Mouse (Mus musculus) limb, embryonic 12.5 days (tissue): Measurements from ENCODE around the gene Mchr1. TPM values are rescaled to one million over a fixed set of nuclear protein-coding genes. Genes with fewer than 3 reads are reported as not detected.
"Not testable (repeated sequence)": the region's sequence is repeated elsewhere in the genome, so short reads cannot be mapped to it uniquely, and the experiment has no call there.

Source experiments
- ATAC-seq: fragments of 200-750 bp; cut with Nextera tagmentation; 2 replicates; pipeline ENCODE4 v1.8.0; 2017; ENCODE audit warnings: low read depth, moderate TSS enrichment; ENCODE audit not compliant: insufficient number of reproducible peaks, insufficient read depth, low FRiP score, low TSS enrichment
- H3K27ac ChIP-seq: fragments of 300-500 bp; sonication (generic); 2 replicates; pipeline ENCODE4 v1.5.1; 2016; ENCODE audit warnings: mild to moderate bottlenecking, moderate library complexity
- H3K27me3 ChIP-seq: fragments of 300-500 bp; sonication (generic); 2 replicates; pipeline ENCODE4 v1.6.1; 2016; ENCODE audit warnings: mild to moderate bottlenecking, moderate library complexity
- H3K36me3 ChIP-seq: fragments of 300-500 bp; sonication (generic); 2 replicates; pipeline ENCODE4 v1.6.1; 2016; ENCODE audit warnings: mild to moderate bottlenecking, moderate library complexity
- H3K4me1 ChIP-seq: fragments of 300-500 bp; sonication (generic); replicated peaks from 2 replicates; pipeline ENCODE4 v1.6.1; 2016
- H3K4me2 ChIP-seq: fragments of 300-500 bp; sonication (generic); 2 replicates; pipeline ENCODE4 v1.6.1; 2016; ENCODE audit warnings: mild to moderate bottlenecking, moderate library complexity
- H3K4me3 ChIP-seq: fragments of 300-500 bp; sonication (generic); replicated peaks from 2 replicates; pipeline ENCODE4 v1.5.1; 2016; ENCODE audit warnings: mild to moderate bottlenecking
- H3K9ac ChIP-seq: fragments of 300-500 bp; sonication (generic); replicated peaks from 2 replicates; pipeline ENCODE4 v1.6.1; 2016; ENCODE audit warnings: mild to moderate bottlenecking, moderate library complexity
- H3K9me3 ChIP-seq: fragments of 300-500 bp; sonication (generic); 2 replicates; pipeline ENCODE4 v1.6.1; 2016; ENCODE audit warnings: mild to moderate bottlenecking, moderate library complexity
- WGBS: fragments of 180-500 bp; shearing (Covaris S2); methylation state at CpG from one replicate; pipeline ENCODE4 v1.1.7; 2016; 5-methylcytosine and 5-hydroxymethylcytosine counted together
- polyA plus RNA-seq: library from polyadenylated mRNA; unstranded; fragments of >200 nt; fragmentation: Nextera tagmentation; extraction: Ambion mirVana; gene quantifications from 2 replicates; pipeline ENCODE4 v1.2.1, GENCODE M21; 2016

Gene Mchr1
- polyA plus RNA-seq, 1 experiment from 2014 or later: 0.90 TPM

- H3K4me3 ChIP-seq: no peak overlapping the region
- 27% methylated on average over 4 of the region's 4 CpGs for WGBS
- no peak overlapping the region for H3K9ac ChIP-seq
- peaks cover 5% of the 10 kb centered on the region; the same call in 1 of the 2 replicates for H3K9me3 ChIP-seq
- H3K4me1 ChIP-seq: no peaks in the 10 kb centered on the region
- no peak for ATAC-seq
- H3K4me2 ChIP-seq: no peak overlapping the region
- no peaks in the 10 kb centered on the region for H3K27me3 ChIP-seq
- H3K36me3 ChIP-seq: no peaks in the 10 kb centered on the region
- no peak overlapping the region for H3K27ac ChIP-seq
Measured at GRCm38 (mm10) chr15:81199372-81199959, 35.8 kb upstream of the Mchr1 start.

GRCm38 (mm10) chr15:81202462-81202861 lies 32.8 kb upstream of the Mchr1 start:
- WGBS: 98% methylated on average over 5 of the region's 5 CpGs
- Histone ChIP-seq H3K9me3 (peaks cover 5% of the 10 kb centered on the region; the same call in 1 of the 2 replicates), H3K4me1 (no peaks in the 10 kb centered on the region), H3K9ac (no peak overlapping the region), H3K27ac (no peak overlapping the region), H3K4me3 (no peak overlapping the region), H3K27me3 (no peaks in the 10 kb centered on the region), H3K36me3 (no peaks in the 10 kb centered on the region), H3K4me2 (no peak overlapping the region)
- ATAC-seq: no peak

- 55% methylated on average over 5 of the region's 5 CpGs for WGBS
- H3K27me3 ChIP-seq: no peaks in the 10 kb centered on the region
- no peak overlapping the region for H3K27ac ChIP-seq
- peaks cover 16% of the 10 kb centered on the region for H3K4me1 ChIP-seq
- no peaks in the 10 kb centered on the region for H3K36me3 ChIP-seq
- no peak overlapping the region for H3K4me2 ChIP-seq
- 0 out of 2 replicates have a peak, but pooled peaks cover 5% of the 10 kb centered on the region for H3K9me3 ChIP-seq
- H3K4me3 ChIP-seq: no peak overlapping the region
- ATAC-seq: no peak
- no peak overlapping the region for H3K9ac ChIP-seq
Measured at GRCm38 (mm10) chr15:81210496-81210895, 24.8 kb upstream of the Mchr1 start.

- Histone ChIP-seq H3K4me2 (peak overlapping the region; percentile 37), H3K36me3 (no peaks in the 10 kb centered on the region), H3K4me1 (peaks cover 16% of the 10 kb centered on the region), H3K27ac (0 out of 2 replicates have a peak overlapping the region, but pooled peaks have one; percentile 35), H3K27me3 (no peaks in the 10 kb centered on the region), H3K9me3 (0 out of 2 replicates have a peak, but pooled peaks cover 5% of the 10 kb centered on the region), H3K4me3 (no peak overlapping the region), H3K9ac (no peak overlapping the region)
- peak; percentile 20; the same call in 1 of the 2 replicates for ATAC-seq
- 34% methylated on average over 15 of the region's 15 CpGs for WGBS
Measured at GRCm38 (mm10) chr15:81212976-81213375, 22.3 kb upstream of the Mchr1 start.

GRCm38 (mm10) chr15:81216906-81217653 lies 18.2 kb upstream of the Mchr1 start:
- H3K27me3 ChIP-seq: no peaks in the 10 kb centered on the region
- no peak for ATAC-seq
- H3K4me2 ChIP-seq: no peak overlapping the region
- H3K4me1 ChIP-seq: peaks cover 9% of the 10 kb centered on the region
- no peak overlapping the region for H3K4me3 ChIP-seq
- WGBS: 79% methylated on average over 19 of the region's 19 CpGs
- H3K9me3 ChIP-seq: no peaks in the 10 kb centered on the region
- no peaks in the 10 kb centered on the region for H3K36me3 ChIP-seq
- H3K27ac ChIP-seq: no peak overlapping the region
- H3K9ac ChIP-seq: no peak overlapping the region

- no peaks in the 10 kb centered on the region for H3K36me3 ChIP-seq
- H3K27ac ChIP-seq: no peak overlapping the region
- no peak for ATAC-seq
- H3K27me3 ChIP-seq: no peaks in the 10 kb centered on the region
- no peak overlapping the region for H3K4me2 ChIP-seq
- no peak overlapping the region for H3K4me3 ChIP-seq
- H3K4me1 ChIP-seq: no peaks in the 10 kb centered on the region
- no peaks in the 10 kb centered on the region for H3K9me3 ChIP-seq
- 69% methylated on average over 6 of the region's 6 CpGs for WGBS
- H3K9ac ChIP-seq: no peak overlapping the region
Measured at GRCm38 (mm10) chr15:81219054-81219453, 16.2 kb upstream of the Mchr1 start.

- H3K27ac ChIP-seq, H3K4me1 ChIP-seq, H3K36me3 ChIP-seq, H3K9ac ChIP-seq, H3K9me3 ChIP-seq, H3K27me3 ChIP-seq, ATAC-seq, H3K4me2 ChIP-seq, H3K4me3 ChIP-seq: not testable (repeated sequence)
- 69% methylated on average over 8 of the region's 8 CpGs for WGBS
Measured at GRCm38 (mm10) chr15:81220051-81220450, 15.2 kb upstream of the Mchr1 start.

- H3K27me3 ChIP-seq: no peaks in the 10 kb centered on the region
Measured at GRCm38 (mm10) chr15:81221446-81221845, 13.9 kb upstream of the Mchr1 start.

GRCm38 (mm10) chr15:81225016-81225415 lies 10.3 kb upstream of the Mchr1 start:
- ATAC-seq: no peak
- H3K9me3 ChIP-seq: no peaks in the 10 kb centered on the region
- H3K4me2 ChIP-seq: no peak overlapping the region
- H3K9ac ChIP-seq: no peak overlapping the region
- no peaks in the 10 kb centered on the region for H3K4me1 ChIP-seq
- 86% methylated on average over 10 of the region's 10 CpGs for WGBS
- no peak overlapping the region for H3K4me3 ChIP-seq
- H3K27me3 ChIP-seq: no peaks in the 10 kb centered on the region
- no peaks in the 10 kb centered on the region for H3K36me3 ChIP-seq
- no peak overlapping the region for H3K27ac ChIP-seq

More at GRCm38 (mm10) chr15:81221446-81221845, 13.9 kb upstream of the Mchr1 start:
- Histone ChIP-seq H3K36me3 (no peaks in the 10 kb centered on the region), H3K4me1 (no peaks in the 10 kb centered on the region), H3K27ac (no peak overlapping the region), H3K9me3 (no peaks in the 10 kb centered on the region), H3K9ac (no peak overlapping the region), H3K4me3 (no peak overlapping the region), H3K4me2 (no peak overlapping the region)
- no peak for ATAC-seq
- 53% methylated on average over 6 of the region's 6 CpGs for WGBS

- H3K36me3 ChIP-seq: no peaks in the 10 kb centered on the region
- no peaks in the 10 kb centered on the region for H3K27me3 ChIP-seq
- no peaks in the 10 kb centered on the region for H3K4me1 ChIP-seq
- no peak overlapping the region for H3K27ac ChIP-seq
- no peak for ATAC-seq
- no peaks in the 10 kb centered on the region for H3K9me3 ChIP-seq
- WGBS: 72% methylated on average over 6 of the region's 6 CpGs
- H3K4me3 ChIP-seq: no peak overlapping the region
- no peak overlapping the region for H3K4me2 ChIP-seq
- no peak overlapping the region for H3K9ac ChIP-seq
Measured at GRCm38 (mm10) chr15:81225732-81226131, 9.6 kb upstream of the Mchr1 start.

- no peaks in the 10 kb centered on the region for H3K9me3 ChIP-seq
- no peak for ATAC-seq
Measured at GRCm38 (mm10) chr15:81226796-81227195, 8.5 kb upstream of the Mchr1 start.

More at GRCm38 (mm10) chr15:81226796-81227195, 8.5 kb upstream of the Mchr1 start:
- no peaks in the 10 kb centered on the region for H3K36me3 ChIP-seq
- H3K9ac ChIP-seq: no peak overlapping the region
- H3K4me3 ChIP-seq: no peak overlapping the region
- H3K27ac ChIP-seq: no peak overlapping the region
- no peaks in the 10 kb centered on the region for H3K4me1 ChIP-seq
- no peaks in the 10 kb centered on the region for H3K27me3 ChIP-seq
- WGBS: 61% methylated on average over 4 of the region's 4 CpGs
- H3K4me2 ChIP-seq: no peak overlapping the region
